Mouse (Mus musculus) CH12.LX (cell line): Measurements from ENCODE around the gene Cldn1.

ENCODE experiments used
- CTCF ChIP-seq, 2 experiments: IDR thresholded peaks in 1 of 2; conservative IDR thresholded peaks in 1 of 2; 2 replicates each; pipeline ENCODE4 v1.5.1; 2011 to 2012; ENCODE audit warnings: low read depth in 2 of 2, low read length in 2 of 2, improper control_type of control experiment in 1 of 2, inconsistent platforms in 1 of 2, mild to moderate bottlenecking in 1 of 2, moderate library complexity in 1 of 2
- HCFC1 ChIP-seq: IDR thresholded peaks from 2 replicates; pipeline ENCODE4 v1.6.1; 2012; ENCODE audit warnings: low read depth, mild to moderate bottlenecking, inconsistent platforms, low read length, improper control_type of control experiment
- KAT2A ChIP-seq: IDR thresholded peaks from 2 replicates; pipeline ENCODE4 v1.6.1; 2012; ENCODE audit warnings: low read length, improper control_type of control experiment, inconsistent platforms; ENCODE audit not compliant: insufficient replicate concordance
- POLR2A ChIP-seq: IDR thresholded peaks from 2 replicates; pipeline ENCODE4 v1.6.1; 2011; ENCODE audit warnings: low read depth, mild to moderate bottlenecking, improper control_type of control experiment, low read length
- RCOR1 ChIP-seq: conservative IDR thresholded peaks from 2 replicates; pipeline ENCODE4 v1.6.1; 2012; ENCODE audit warnings: low read depth, mild to moderate bottlenecking, inconsistent platforms, low read length, improper control_type of control experiment
- TBP ChIP-seq: conservative IDR thresholded peaks from 2 replicates; pipeline ENCODE4 v1.6.1; 2011; ENCODE audit warnings: low read depth, low read length, improper control_type of control experiment
- TCF12 ChIP-seq: IDR thresholded peaks from 2 replicates; pipeline ENCODE4 v1.6.1; 2014; ENCODE audit warnings: low read depth, mild to moderate bottlenecking, inconsistent platforms, low read length, improper control_type of control experiment
- UBTF ChIP-seq: IDR thresholded peaks from 2 replicates; pipeline ENCODE4 v1.6.1; 2012; ENCODE audit warnings: low read depth, mild to moderate bottlenecking, inconsistent platforms, low read length, improper control_type of control experiment, moderate library complexity
- USF1 ChIP-seq: IDR thresholded peaks from 2 replicates; pipeline ENCODE4 v1.6.1; 2014; ENCODE audit warnings: low read depth, mild to moderate bottlenecking, inconsistent platforms, low read length, improper control_type of control experiment
- ZNF384 ChIP-seq: IDR thresholded peaks from 2 replicates; pipeline ENCODE4 v1.6.1; 2012; ENCODE audit warnings: low read depth, low read length, improper control_type of control experiment, inconsistent platforms

- TF ChIP-seq HCFC1 (no peak), RCOR1 (no peak), CTCF (conservative IDR thresholded peaks at IDR 0.05 in 1 of 2, IDR thresholded peaks at IDR 0.05 in 1 of 2; ENCODE audit: low read depth in 2 of 2, low read length in 2 of 2) (no peak), TBP (no peak), ZNF384 (no peak), POLR2A (no peak), USF1 (no peak), UBTF (no peak), KAT2A (no peak), TCF12 (no peak)
Observed at GRCm38 (mm10) chr16:26368121-26368520, 3.5 kb downstream of the Cldn1 start.
